8 mouse cellular contexts compared by ENCODE assay signal in the genomic region with DNA sequence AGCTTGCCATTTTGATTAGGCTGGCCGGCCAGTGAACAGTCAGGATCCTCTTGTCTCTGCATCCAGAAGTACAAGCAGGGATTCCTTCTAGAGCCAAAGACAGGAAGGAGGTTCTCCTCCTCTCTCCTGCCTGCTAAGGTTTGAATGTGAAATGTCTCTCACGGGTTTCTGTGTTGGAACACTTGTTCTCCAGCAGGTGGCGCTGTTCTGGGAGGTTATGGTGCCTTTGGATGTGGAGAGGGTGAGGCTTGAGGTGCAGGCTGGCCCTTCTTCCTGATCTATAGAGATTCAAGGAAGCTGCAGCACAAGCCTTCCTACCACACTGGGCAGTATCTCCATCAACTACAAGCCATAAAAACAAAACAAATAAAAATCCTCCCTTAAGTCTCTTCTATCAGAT.
DNase-seq lines count a peak whose midpoint lies in the region; ATAC-seq and TF ChIP-seq lines count a peak whose summit lies in the region.

No protein-coding gene starts in this region.

- peak; percentile 85 for TF ChIP-seq CTCF in forebrain, postnatal 0 days (IDR thresholded peaks at IDR 0.05; ENCODE audit: low read depth)
- peak; percentile 73 for TF ChIP-seq CTCF in bone marrow, adult 2 months (IDR thresholded peaks at IDR 0.05; ENCODE audit: control insufficient read depth, insufficient read depth, low read length)

- no peak for TF ChIP-seq POLR2A in bone marrow, adult 2 months (IDR thresholded peaks at IDR 0.05; ENCODE audit: borderline replicate concordance, control insufficient read depth, low read depth, low read length)

- no peak overlapping the region for H3K27ac ChIP-seq in forebrain, postnatal 0 days (ENCODE audit: low read depth, low read length)
- H3K27ac ChIP-seq in forebrain, embryonic 16.5 days (ENCODE audit: low read length): no peak overlapping the region
- H3K27ac ChIP-seq in midbrain, embryonic 14.5 days (replicated peaks; ENCODE audit: low read depth, low read length): no peak overlapping the region
- H3K27ac ChIP-seq in midbrain, embryonic 13.5 days: no peak overlapping the region
- H3K27ac ChIP-seq in bone marrow, adult 2 months (ENCODE audit: control insufficient read depth, insufficient read depth, low read depth, low read length, poor library complexity): no peak overlapping the region

- H3K27me3 ChIP-seq in forebrain, postnatal 0 days (ENCODE audit: insufficient read depth, low read length): no peaks in the 10 kb centered on the region; the same call in 1 of the 2 replicates
- H3K27me3 ChIP-seq in forebrain, embryonic 16.5 days (replicated peaks; ENCODE audit: control insufficient read depth, insufficient read depth, low read length): no peaks in the 10 kb centered on the region
- no peaks in the 10 kb centered on the region for H3K27me3 ChIP-seq in midbrain, embryonic 14.5 days (ENCODE audit: control insufficient read depth, insufficient read depth, low read length)
- H3K27me3 ChIP-seq in midbrain, embryonic 13.5 days: no peaks in the 10 kb centered on the region

- no peak overlapping the region for H3K9ac ChIP-seq in forebrain, postnatal 0 days
- H3K9ac ChIP-seq in forebrain, embryonic 16.5 days (replicated peaks; ENCODE audit: low read depth, low read length): no peak overlapping the region
- no peak overlapping the region for H3K9ac ChIP-seq in midbrain, embryonic 14.5 days (replicated peaks; ENCODE audit: low read length)
- no peak overlapping the region for H3K9ac ChIP-seq in midbrain, embryonic 13.5 days (replicated peaks)

- no peaks in the 10 kb centered on the region for H3K9me3 ChIP-seq in forebrain, postnatal 0 days (ENCODE audit: low read length)
- no peaks in the 10 kb centered on the region for H3K9me3 ChIP-seq in forebrain, embryonic 16.5 days (ENCODE audit: control insufficient read depth, low read length)
- H3K9me3 ChIP-seq in midbrain, embryonic 14.5 days (ENCODE audit: control insufficient read depth, low read length): no peaks in the 10 kb centered on the region
- H3K9me3 ChIP-seq in midbrain, embryonic 13.5 days: no peaks in the 10 kb centered on the region

- peak; percentile 76 for DNase-seq in forebrain, postnatal 0 days
- peak; percentile 83 for DNase-seq in midbrain, embryonic 14.5 days
- no peak for DNase-seq in left cerebral cortex, adult 9 months (ENCODE audit: low spot score in 2 of 2)
- no peak for DNase-seq in yolk sac, embryonic 10.5 days (ENCODE audit: low spot score)

- 20% methylated on average over 3 of the region's 3 CpGs for WGBS in forebrain, postnatal 0 days
- 19% methylated on average over 3 of the region's 3 CpGs for WGBS in forebrain, embryonic 16.5 days
- WGBS in midbrain, embryonic 14.5 days: 14% methylated on average over 3 of the region's 3 CpGs
- 14% methylated on average over 3 of the region's 3 CpGs for WGBS in midbrain, embryonic 13.5 days
- WGBS in bone marrow, adult 2 months: 29% methylated on average over 3 of the region's 3 CpGs

- H3K4me3 ChIP-seq in forebrain, postnatal 0 days (ENCODE audit: low read depth, low read length): no peak overlapping the region
- H3K4me3 ChIP-seq in forebrain, embryonic 16.5 days (replicated peaks; ENCODE audit: low read length): no peak overlapping the region
- no peak overlapping the region for H3K4me3 ChIP-seq in midbrain, embryonic 14.5 days (replicated peaks; ENCODE audit: low read depth, low read length)
- no peak overlapping the region for H3K4me3 ChIP-seq in midbrain, embryonic 13.5 days (replicated peaks)
- H3K4me3 ChIP-seq in bone marrow, adult 2 months (replicated peaks; ENCODE audit: control insufficient read depth, low read depth, low read length): no peak overlapping the region

- no peaks in the 10 kb centered on the region for H3K4me1 ChIP-seq in forebrain, postnatal 0 days (ENCODE audit: insufficient read depth)
- no peaks in the 10 kb centered on the region; the same call in 1 of the 2 replicates for H3K4me1 ChIP-seq in forebrain, embryonic 16.5 days (replicated peaks; ENCODE audit: control insufficient read depth, insufficient read depth, low read length)
- no peaks in the 10 kb centered on the region for H3K4me1 ChIP-seq in midbrain, embryonic 14.5 days (ENCODE audit: control insufficient read depth, insufficient read depth, low read length)
- no peaks in the 10 kb centered on the region for H3K4me1 ChIP-seq in midbrain, embryonic 13.5 days (replicated peaks)
- H3K4me1 ChIP-seq in bone marrow, adult 2 months (ENCODE audit: control insufficient read depth, insufficient read depth, low read length): no peaks in the 10 kb centered on the region

- ATAC-seq in forebrain, postnatal 0 days: no peak
- ATAC-seq in forebrain, embryonic 16.5 days: no peak
- ATAC-seq in midbrain, embryonic 14.5 days (ENCODE audit: low FRiP score, low TSS enrichment): no peak
- no peak for ATAC-seq in midbrain, embryonic 13.5 days
- 0 out of 2 replicates have a peak, but pooled peaks have one; percentile 2 for ATAC-seq in megakaryocyte-erythroid progenitor cell, adult 5-6 weeks (replicated peaks; ENCODE audit: low FRiP score, low TSS enrichment, poor library complexity, severe bottlenecking)

- H3K36me3 ChIP-seq in forebrain, postnatal 0 days (ENCODE audit: insufficient read depth): peaks cover 10% of the 10 kb centered on the region
- 0 out of 2 replicates have a peak, but pooled peaks cover 3% of the 10 kb centered on the region for H3K36me3 ChIP-seq in forebrain, embryonic 16.5 days (ENCODE audit: control insufficient read depth, insufficient read depth)
- H3K36me3 ChIP-seq in midbrain, embryonic 14.5 days (ENCODE audit: control insufficient read depth, insufficient read depth, low read length): peaks cover 12% of the 10 kb centered on the region
- H3K36me3 ChIP-seq in midbrain, embryonic 13.5 days: peaks cover 19% of the 10 kb centered on the region

- H3K4me2 ChIP-seq in forebrain, postnatal 0 days (ENCODE audit: low read depth): no peak overlapping the region
- H3K4me2 ChIP-seq in forebrain, embryonic 16.5 days (ENCODE audit: low read length): no peak overlapping the region
- H3K4me2 ChIP-seq in midbrain, embryonic 14.5 days (ENCODE audit: low read length): no peak overlapping the region
- no peak overlapping the region for H3K4me2 ChIP-seq in midbrain, embryonic 13.5 days (replicated peaks)

Comparison
In these comparisons a context has a peak if more than half of its experiments do, and no peak if none do; other contexts are left out.
1. DNase-seq: peak in forebrain, postnatal 0 days (single experiment) and midbrain, embryonic 14.5 days (single experiment); none in left cerebral cortex, adult 9 months (0 of 2) and yolk sac, embryonic 10.5 days (single experiment).